Mouse (Mus musculus): ENCODE measurements around the gene Vezt. TPM values are rescaled to one million over a fixed set of nuclear protein-coding genes. Genes with fewer than 3 reads are reported as not detected.
A peak's percentile ranks its signal among the peaks of the same experiment; 100 is the strongest.

The Vezt gene
- polyA plus RNA-seq, 1 experiment from 2014 or later, result 28.6 TPM

DNA sequence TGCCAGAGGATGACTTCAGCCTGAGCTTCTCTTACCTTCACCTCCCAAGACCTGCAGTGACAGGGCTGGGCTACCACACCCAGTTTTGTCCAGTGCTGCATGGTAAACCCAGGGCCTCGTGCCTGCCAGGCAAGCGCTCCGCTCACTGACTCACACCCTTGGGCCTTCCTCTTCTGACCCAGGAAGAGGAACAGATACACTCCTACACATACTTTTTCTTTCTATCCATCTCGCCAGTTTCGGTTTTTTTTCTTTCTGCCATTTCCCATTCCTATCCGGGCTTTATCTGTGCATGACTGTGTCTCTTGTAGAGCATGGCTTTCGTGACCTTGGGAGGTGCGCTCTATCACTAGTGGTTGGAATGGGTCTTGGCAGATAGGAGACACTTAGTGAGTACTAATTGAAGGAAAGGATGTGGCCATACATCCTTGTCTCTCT lies 24.0 kb upstream of the Vezt start:
- Histone ChIP-seq H3K4me2 (no peak overlapping the region), H3K9me3 (no peaks in the 10 kb centered on the region), H3K27me3 (no peaks in the 10 kb centered on the region), H3K27ac (no peak overlapping the region), H3K9ac (no peak overlapping the region), H3K36me3 (no peaks in the 10 kb centered on the region), H3K4me1 (peaks cover 14% of the 10 kb centered on the region), H3K4me3 (no peak overlapping the region)
- no peak for ATAC-seq (ENCODE audit: insufficient number of reproducible peaks, insufficient read depth, low FRiP score, low TSS enrichment, low read depth)
- WGBS, result 90% methylated on average over 8 of the region's 8 CpGs

DNA sequence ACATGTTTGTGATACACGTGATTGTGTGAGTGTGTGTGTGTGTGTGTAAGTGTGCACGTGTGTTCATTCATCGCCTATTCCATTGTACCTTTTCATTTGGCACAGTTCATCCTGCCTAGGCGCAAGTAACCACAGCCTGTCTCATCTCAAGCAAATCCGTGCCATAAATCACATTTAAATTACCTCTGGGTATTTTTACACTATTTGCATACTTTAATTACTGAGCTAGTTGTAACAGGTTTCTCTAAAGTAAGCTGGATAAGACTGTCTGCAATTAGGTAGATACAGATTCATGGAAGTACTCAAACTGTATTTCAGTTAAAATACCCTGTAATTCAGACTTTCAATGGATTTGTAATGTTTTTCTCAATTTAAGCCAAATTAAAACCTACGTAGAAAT lies 20.9 kb upstream of the Vezt start:
- ATAC-seq (ENCODE audit: insufficient number of reproducible peaks, insufficient read depth, low FRiP score, low TSS enrichment, low read depth), result no peak
- no peaks in the 10 kb centered on the region for H3K36me3 ChIP-seq
- WGBS, result 87% methylated on average over 6 of the region's 6 CpGs

GRCm38 (mm10) chr10:94050736-94051135 lies 15.1 kb upstream of the Vezt start:
- Histone ChIP-seq H3K27me3 (no peaks in the 10 kb centered on the region), H3K4me1 (peaks cover 7% of the 10 kb centered on the region; the same call in 1 of the 2 replicates), H3K4me2 (no peak overlapping the region), H3K9me3 (no peaks in the 10 kb centered on the region), H3K4me3 (no peak overlapping the region), H3K36me3 (peaks cover 7% of the 10 kb centered on the region), H3K27ac (no peak overlapping the region), H3K9ac (no peak overlapping the region)
- WGBS, result 92% methylated on average over 5 of the region's 5 CpGs
- no peak for ATAC-seq (ENCODE audit: insufficient number of reproducible peaks, insufficient read depth, low FRiP score, low TSS enrichment, low read depth)

More for the DNA sequence above, 20.9 kb upstream of the Vezt start:
- H3K9me3 ChIP-seq, result no peaks in the 10 kb centered on the region
- H3K9ac ChIP-seq, result no peak overlapping the region
- H3K27me3 ChIP-seq, result no peaks in the 10 kb centered on the region
- no peak overlapping the region for H3K4me3 ChIP-seq
- H3K27ac ChIP-seq, result no peak overlapping the region
- no peak overlapping the region for H3K4me2 ChIP-seq
- H3K4me1 ChIP-seq, result no peaks in the 10 kb centered on the region

DNA sequence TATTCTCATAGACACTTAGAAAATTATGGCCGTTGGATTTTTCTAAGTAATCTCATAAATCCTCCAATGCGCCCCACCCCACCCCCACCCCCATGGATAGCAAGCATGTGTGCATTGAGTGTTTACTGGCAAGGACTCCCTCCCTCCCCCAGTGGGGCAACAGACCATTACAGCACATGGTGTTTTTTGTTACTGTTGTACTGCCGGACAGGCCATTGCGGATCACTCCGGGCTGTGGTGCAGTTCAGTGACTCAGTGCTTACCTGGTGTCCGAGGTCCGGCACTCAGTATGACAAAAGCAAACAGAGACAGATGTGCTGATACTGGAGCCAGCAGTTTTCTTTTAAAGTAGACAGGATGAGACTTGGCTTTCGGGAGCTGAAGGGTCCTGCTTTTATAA lies 13.5 kb upstream of the Vezt start:
- no peak for ATAC-seq (ENCODE audit: insufficient number of reproducible peaks, insufficient read depth, low FRiP score, low TSS enrichment, low read depth)
- peaks cover 23% of the 10 kb centered on the region for H3K36me3 ChIP-seq
- H3K27ac ChIP-seq, result no peak overlapping the region
- H3K9ac ChIP-seq, result no peak overlapping the region
- no peak overlapping the region for H3K4me2 ChIP-seq
- WGBS, result 82% methylated on average over 8 of the region's 8 CpGs
- H3K27me3 ChIP-seq, result no peaks in the 10 kb centered on the region
- peaks cover 7% of the 10 kb centered on the region; the same call in 1 of the 2 replicates for H3K4me1 ChIP-seq
- H3K4me3 ChIP-seq, result no peak overlapping the region
- no peaks in the 10 kb centered on the region for H3K9me3 ChIP-seq

GRCm38 (mm10) chr10:94047845-94048559 lies 12.4 kb upstream of the Vezt start:
- no peaks in the 10 kb centered on the region for H3K27me3 ChIP-seq
- peak overlapping the region; percentile 7; the same call in 1 of the 2 replicates for H3K27ac ChIP-seq
- no peaks in the 10 kb centered on the region for H3K9me3 ChIP-seq
- peaks cover 7% of the 10 kb centered on the region; the same call in 1 of the 2 replicates for H3K4me1 ChIP-seq
- no peak overlapping the region for H3K4me2 ChIP-seq
- H3K9ac ChIP-seq, result no peak overlapping the region
- H3K36me3 ChIP-seq, result peaks cover 24% of the 10 kb centered on the region
- no peak for ATAC-seq (ENCODE audit: insufficient number of reproducible peaks, insufficient read depth, low FRiP score, low TSS enrichment, low read depth)
- H3K4me3 ChIP-seq, result no peak overlapping the region
- WGBS, result 60% methylated on average over 10 of the region's 10 CpGs

GRCm38 (mm10) chr10:94047024-94047423 lies 11.4 kb upstream of the Vezt start:
- 35% methylated on average over 1 of the region's 1 CpGs for WGBS

GRCm38 (mm10) chr10:94045301-94045700 lies 9.7 kb upstream of the Vezt start:
- Histone ChIP-seq H3K4me1 (peaks cover 7% of the 10 kb centered on the region; the same call in 1 of the 2 replicates), H3K36me3 (peaks cover 24% of the 10 kb centered on the region), H3K4me2 (no peak overlapping the region), H3K27ac (no peak overlapping the region), H3K9me3 (no peaks in the 10 kb centered on the region), H3K9ac (no peak overlapping the region), H3K27me3 (no peaks in the 10 kb centered on the region), H3K4me3 (no peak overlapping the region)
- no peak for ATAC-seq (ENCODE audit: insufficient number of reproducible peaks, insufficient read depth, low FRiP score, low TSS enrichment, low read depth)
- WGBS, result 91% methylated on average over 13 of the region's 13 CpGs

More at GRCm38 (mm10) chr10:94047024-94047423, 11.4 kb upstream of the Vezt start:
- Histone ChIP-seq H3K4me1 (peaks cover 7% of the 10 kb centered on the region; the same call in 1 of the 2 replicates), H3K9ac (no peak overlapping the region), H3K4me3 (no peak overlapping the region), H3K9me3 (no peaks in the 10 kb centered on the region), H3K27ac (no peak overlapping the region), H3K36me3 (peaks cover 24% of the 10 kb centered on the region), H3K27me3 (no peaks in the 10 kb centered on the region), H3K4me2 (no peak overlapping the region)
- no peak for ATAC-seq (ENCODE audit: insufficient number of reproducible peaks, insufficient read depth, low FRiP score, low TSS enrichment, low read depth)

GRCm38 (mm10) chr10:94043908-94044307 lies 8.3 kb upstream of the Vezt start:
- Histone ChIP-seq H3K4me3 (no peak overlapping the region), H3K27ac (no peak overlapping the region), H3K9me3 (no peaks in the 10 kb centered on the region), H3K4me1 (peaks cover 7% of the 10 kb centered on the region; the same call in 1 of the 2 replicates), H3K9ac (no peak overlapping the region), H3K27me3 (no peaks in the 10 kb centered on the region), H3K36me3 (peaks cover 24% of the 10 kb centered on the region), H3K4me2 (no peak overlapping the region)
- WGBS, result 61% methylated on average over 10 of the region's 10 CpGs
- ATAC-seq (ENCODE audit: insufficient number of reproducible peaks, insufficient read depth, low FRiP score, low TSS enrichment, low read depth), result no peak

GRCm38 (mm10) chr10:94038366-94039260 lies 3.0 kb upstream of the Vezt start:
- Histone ChIP-seq H3K27ac (no peak overlapping the region), H3K36me3 (no peaks in the 10 kb centered on the region), H3K27me3 (no peaks in the 10 kb centered on the region), H3K4me2 (no peak overlapping the region), H3K9ac (no peak overlapping the region), H3K9me3 (no peaks in the 10 kb centered on the region), H3K4me1 (peaks cover 14% of the 10 kb centered on the region), H3K4me3 (no peak overlapping the region)
- ATAC-seq (ENCODE audit: insufficient number of reproducible peaks, insufficient read depth, low FRiP score, low TSS enrichment, low read depth), result no peak
- 75% methylated on average over 7 of the region's 7 CpGs for WGBS

- no peak overlapping the region for H3K4me3 ChIP-seq
- H3K4me2 ChIP-seq, result peak overlapping the region; percentile 69
- no peaks in the 10 kb centered on the region for H3K36me3 ChIP-seq
- H3K27ac ChIP-seq, result no peak overlapping the region
- 78% methylated on average over 4 of the region's 4 CpGs for WGBS
- ATAC-seq (ENCODE audit: insufficient number of reproducible peaks, insufficient read depth, low FRiP score, low TSS enrichment, low read depth), result no peak
- H3K4me1 ChIP-seq, result peaks cover 19% of the 10 kb centered on the region
- H3K27me3 ChIP-seq, result no peaks in the 10 kb centered on the region
- no peaks in the 10 kb centered on the region for H3K9me3 ChIP-seq
- H3K9ac ChIP-seq, result no peak overlapping the region
Measured at GRCm38 (mm10) chr10:94037596-94037995, 2.0 kb upstream of the Vezt start.

- Histone ChIP-seq H3K36me3 (no peaks in the 10 kb centered on the region), H3K9ac (no peak overlapping the region), H3K27me3 (no peaks in the 10 kb centered on the region), H3K9me3 (no peaks in the 10 kb centered on the region), H3K4me3 (peak overlapping the region; percentile 90), H3K4me2 (peak overlapping the region; percentile 69), H3K27ac (no peak overlapping the region), H3K4me1 (peaks cover 19% of the 10 kb centered on the region)
- no peak for ATAC-seq (ENCODE audit: insufficient number of reproducible peaks, insufficient read depth, low FRiP score, low TSS enrichment, low read depth)
- 36% methylated on average over 9 of the region's 9 CpGs for WGBS
Measured at GRCm38 (mm10) chr10:94037196-94037595, 1.6 kb upstream of the Vezt start.

Measured in embryonic facial prominence, embryonic 13.5 days (tissue).